Mouse (Mus musculus) left cerebral cortex, adult 8-10 months (tissue): ENCODE measurements at regions not wholly inside any gene's neighbourhood (a gene's known extent, or its start where the extent isn't known, plus 50 kb on each side); places are given as distances from the start of the nearest gene placed in this dataset.

Experiments
- DNase-seq, 2 experiments: peaks; one replicate each; pipeline ENCODE4 v3.0.0; 2022; ENCODE audit warnings: low spot score in 2 of 2

DNA sequence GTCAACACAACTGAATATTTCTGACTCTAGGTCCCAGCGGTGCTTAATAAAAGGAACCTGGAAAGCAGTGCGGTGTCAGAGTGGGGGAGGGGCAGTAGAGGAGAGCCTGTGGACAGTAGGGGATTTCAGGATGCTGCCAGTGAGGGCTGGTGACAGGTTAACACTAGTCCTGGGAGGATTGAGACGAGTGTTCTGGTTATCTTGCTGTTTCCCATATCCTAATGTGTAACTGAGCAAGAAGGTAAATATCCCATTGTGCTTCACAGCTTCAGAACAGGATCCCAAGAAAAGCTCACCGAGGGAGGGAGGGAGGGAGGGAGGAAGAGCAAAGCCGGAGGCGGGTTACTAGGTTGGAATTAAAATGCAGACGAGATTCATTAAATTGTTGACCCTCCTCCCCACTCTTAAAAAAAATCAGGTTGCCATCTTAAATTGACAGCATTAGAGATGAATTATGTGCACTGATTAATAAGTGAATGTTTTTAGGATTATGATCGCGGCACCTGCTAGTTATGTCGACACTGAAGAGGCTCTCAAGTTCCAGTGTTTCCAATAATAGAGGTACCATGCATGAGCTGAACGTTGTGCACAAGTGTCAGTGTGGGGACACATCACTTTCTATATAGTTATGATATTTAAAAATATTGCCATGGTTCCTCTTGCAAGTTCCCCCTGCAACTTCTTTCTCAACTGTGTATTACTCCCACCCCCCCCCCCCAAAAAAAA is 1053.3 kb downstream of the 5730522E02Rik start:
- no peak for DNase-seq

DNA sequence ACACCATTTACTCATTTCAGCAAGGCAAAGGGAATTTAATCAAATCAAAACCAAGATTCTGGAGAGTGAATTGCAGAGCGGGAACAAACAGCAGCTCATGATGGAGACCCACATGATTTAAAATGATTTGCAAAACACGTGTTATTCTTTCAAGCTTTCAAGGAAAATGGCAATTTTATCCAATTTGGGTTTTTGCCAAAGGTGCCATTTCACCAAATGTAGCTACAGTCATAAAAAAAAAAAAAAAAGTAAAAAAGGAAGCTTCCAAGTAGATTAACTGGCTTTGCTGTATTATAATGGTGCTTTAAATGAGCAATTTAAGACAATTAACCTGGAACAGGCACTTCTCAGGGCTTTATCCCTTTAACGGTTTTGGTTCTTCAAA is 1052.7 kb downstream of the 5730522E02Rik start:
- DNase-seq: no peak

DNA sequence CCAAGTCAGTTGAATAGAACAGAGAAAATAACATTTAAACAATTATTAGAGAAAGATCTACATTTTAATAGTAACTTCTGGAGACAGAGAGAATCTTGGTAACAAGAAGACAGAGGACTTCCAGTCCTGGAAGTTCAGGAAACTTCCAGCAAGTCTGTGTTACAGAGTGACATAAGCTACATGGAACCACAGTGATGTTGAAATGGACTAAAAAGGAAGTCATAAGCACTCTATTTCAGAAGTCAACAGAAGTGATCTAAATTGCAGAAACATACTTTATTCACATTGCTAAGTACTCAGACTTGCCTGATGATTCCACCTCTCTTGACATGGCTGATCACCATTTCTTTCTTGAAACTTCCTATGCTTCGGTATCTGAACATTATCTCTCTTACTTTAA is 1051.7 kb downstream of the 5730522E02Rik start:
- DNase-seq: no peak

DNA sequence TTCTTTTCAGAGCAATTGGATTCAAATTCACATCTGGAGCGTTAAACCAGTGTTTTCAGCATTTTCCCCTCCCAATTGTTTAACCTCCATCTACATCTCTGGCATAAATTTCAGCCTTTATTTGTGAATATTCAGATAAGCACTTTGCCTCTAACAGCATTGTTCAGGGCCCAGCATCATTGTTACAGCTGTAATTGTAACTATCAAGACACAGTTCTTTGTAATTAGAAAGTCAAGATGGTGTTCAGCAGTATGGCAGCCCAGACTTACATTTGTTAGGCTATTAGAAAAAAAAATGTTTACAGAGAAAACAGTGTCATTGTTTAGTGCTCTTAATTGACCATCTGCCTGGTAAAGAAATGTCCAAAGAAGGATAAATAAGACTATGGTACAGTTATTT is 1042.6 kb downstream of the 5730522E02Rik start:
- no peak for DNase-seq

DNA sequence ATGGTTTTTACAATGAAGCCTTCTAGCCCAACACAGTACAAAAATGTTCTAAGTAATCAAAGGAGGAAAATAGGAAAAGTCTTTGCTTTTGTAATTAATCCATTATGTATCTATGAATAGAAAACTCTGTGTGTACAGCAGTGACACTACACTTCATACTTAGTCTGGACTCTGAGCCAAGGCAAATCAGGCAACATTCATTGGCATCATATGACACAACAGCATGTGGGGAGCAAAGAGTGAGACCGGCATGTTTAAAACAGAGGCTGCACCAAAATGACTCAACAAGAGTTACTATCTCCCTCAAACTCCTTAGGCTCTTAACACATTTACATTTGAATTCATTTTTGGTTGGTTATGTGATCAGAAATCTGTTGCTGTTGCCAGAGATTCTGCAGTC is 1039.5 kb downstream of the 5730522E02Rik start:
- DNase-seq: no peak
